Mouse (Mus musculus) embryonic fibroblast, embryonic 13.5 days (primary cell): Measurements from ENCODE around the gene Cracr2b.

ENCODE experiments used
- CTCF ChIP-seq: IDR thresholded peaks from 2 replicates; pipeline ENCODE4 v1.5.1; 2011; ENCODE audit warnings: mild to moderate bottlenecking, control low read depth, low read length, moderate library complexity, borderline replicate concordance; ENCODE audit not compliant: insufficient read depth
- POLR2A ChIP-seq: IDR thresholded peaks from 2 replicates; pipeline ENCODE4 v1.6.1; 2011; ENCODE audit warnings: low read depth, mild to moderate bottlenecking, control low read depth, low read length, moderate library complexity

GRCm38 (mm10) chr7:141478270-141478748 is 17.4 kb downstream of the Cracr2b start:
- TF ChIP-seq CTCF (no peak), POLR2A (no peak)
